Mouse (Mus musculus) ovary, adult 2 months (tissue): ENCODE data around the gene BC049762. TPM values are rescaled to one million over a fixed set of nuclear protein-coding genes. Genes with fewer than 3 reads are reported as not detected.

Experiments
- polyA plus RNA-seq: library from polyadenylated mRNA; depleted of rRNA; stranded (reverse); fragments of >200 nt; gene quantifications from 2 replicates; pipeline ENCODE4 v1.2.3, GENCODE M21; 2012; rRNA removed

BC049762 gene
- polyA plus RNA-seq, result 0.21 TPM in 1 of 2 replicates, not detected in the other

GRCm38 (mm10) chr11:51262342-51263285, at the start of gene BC049762:
Gene BC049762 (minus strand): TSS chr11:51263046.

DNA sequence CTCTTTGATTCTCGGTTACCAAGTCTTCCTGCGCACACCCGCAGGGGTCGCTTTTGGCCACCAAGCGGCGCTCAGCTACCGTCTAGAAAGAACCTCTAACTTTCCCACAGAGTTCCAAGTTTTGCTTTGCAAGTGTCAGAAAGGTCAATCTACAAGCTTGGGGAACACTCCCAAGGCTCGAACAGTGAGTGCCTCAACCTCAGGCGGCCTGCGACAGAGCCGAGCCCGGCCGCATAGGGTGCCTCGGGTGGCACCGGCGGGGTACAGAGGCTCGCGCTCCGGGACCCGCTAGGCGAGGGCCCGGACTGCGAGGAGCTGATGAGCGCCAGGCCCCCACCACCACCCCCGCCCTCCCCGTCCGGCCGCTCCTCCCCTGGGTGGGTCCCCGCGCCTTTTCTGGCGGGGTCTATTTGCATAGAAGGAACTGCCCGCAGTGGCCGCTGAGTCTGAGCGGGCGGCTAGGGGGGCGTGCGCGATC, 26.8 kb upstream of the BC049762 start, which contains the start of gene Col23a1:
Col23a1 (plus strand) TSS at position 357 of the 478 bp plus-strand sequence.

GRCm38 (mm10) chr11:51261680-51262219, 1.1 kb downstream of the BC049762 start, which contains the start of gene Clk4:
Gene Clk4 (plus strand): TSS chr11:51261730.

GRCm38 (mm10) chr11:51220308-51220707, 42.5 kb downstream of the BC049762 start, which contains the start of gene Gm12569:
Gene Gm12569 (plus strand): TSS chr11:51220473.

Other genes starting within 250 kb of the BC049762 start
- not detected in 2 replicates for gene Olfr54, start 248.8 kb downstream of the BC049762 start, polyA plus RNA-seq
- gene Olfr1375, start 214.9 kb downstream of the BC049762 start, polyA plus RNA-seq, result not detected in 2 replicates
- 3.1 and 3.9 TPM in 2 replicates for gene Zfp354a, start 203.8 kb downstream of the BC049762 start, polyA plus RNA-seq
- gene Gm12569, start 42.6 kb downstream of the BC049762 start, polyA plus RNA-seq, result not detected in 2 replicates
- 16.8 and 40.0 TPM in 2 replicates for gene Clk4, start 1.3 kb downstream of the BC049762 start, polyA plus RNA-seq
- gene Col23a1, start 26.9 kb upstream of the BC049762 start, polyA plus RNA-seq, result 2.9 and 3.5 TPM in 2 replicates